Mouse (Mus musculus) erythroblast, adult 5-6 weeks (primary cell): ENCODE results near the gene Cckbr. TPM values are rescaled to one million over a fixed set of nuclear protein-coding genes. Genes with fewer than 3 reads are reported as not detected.
"Not testable (repeated sequence)": the region's sequence is repeated elsewhere in the genome, so short reads cannot be mapped to it uniquely, and the experiment has no call there.

ENCODE experiments used
- ATAC-seq: replicated peaks from 2 replicates; pipeline ENCODE4 v1.8.0; 2016; ENCODE audit warnings: moderate number of reproducible peaks, mild to moderate bottlenecking, moderate TSS enrichment, inconsistent platforms; ENCODE audit not compliant: poor library complexity, low FRiP score, severe bottlenecking
- total RNA-seq, 2 experiments: library from RNA; stranded (forward) in 1 of 2; stranded (reverse) in 1 of 2; fragments of 150-400 nt in 1 of 2; fragments of 200-764, 138-1000 nt in 1 of 2; gene quantifications; 2 replicates each; pipeline versions ENCODE4 v1.2.3 to v1.2.4; 2015 to 2017; ENCODE audit warnings: low replicate concordance in 2 of 2

Gene Cckbr
- total RNA-seq, 2 experiments from 2014 or later = not detected

GRCm38 (mm10) chr7:105433859-105434258 is 8.3 kb downstream of the Cckbr start:
- ATAC-seq = no peak

GRCm38 (mm10) chr7:105434798-105435197 is 9.3 kb downstream of the Cckbr start:
- no peak for ATAC-seq

GRCm38 (mm10) chr7:105437979-105438772 is 12.6 kb downstream of the Cckbr start:
- ATAC-seq = no peak

- no peak for ATAC-seq
Observed at GRCm38 (mm10) chr7:105441426-105441825, 15.9 kb downstream of the Cckbr start.

- no peak for ATAC-seq
Observed at GRCm38 (mm10) chr7:105445076-105445475, 19.5 kb downstream of the Cckbr start.

GRCm38 (mm10) chr7:105453345-105453744 is 27.8 kb downstream of the Cckbr start:
- ATAC-seq = not testable (repeated sequence)

GRCm38 (mm10) chr7:105458546-105458945 is 33.0 kb downstream of the Cckbr start:
- ATAC-seq = no peak

GRCm38 (mm10) chr7:105465505-105465904 is 40.0 kb downstream of the Cckbr start:
- ATAC-seq = not testable (repeated sequence)

- no peak for ATAC-seq
Observed at GRCm38 (mm10) chr7:105472607-105473006, 47.1 kb downstream of the Cckbr start.

- no peak for ATAC-seq
Observed at GRCm38 (mm10) chr7:105474771-105475315, 49.3 kb downstream of the Cckbr start.

- ATAC-seq = no peak
Observed at GRCm38 (mm10) chr7:105475396-105475949, 49.9 kb downstream of the Cckbr start.

- no peak for ATAC-seq
Observed at GRCm38 (mm10) chr7:105476683-105477432, 51.3 kb downstream of the Cckbr start.

GRCm38 (mm10) chr7:105477433-105477700 is 51.8 kb downstream of the Cckbr start:
- no peak for ATAC-seq

- no peak for ATAC-seq
Observed at GRCm38 (mm10) chr7:105477841-105478240, 52.3 kb downstream of the Cckbr start.

GRCm38 (mm10) chr7:105478344-105478743 is 52.8 kb downstream of the Cckbr start:
- ATAC-seq = no peak

- ATAC-seq = no peak
Observed at GRCm38 (mm10) chr7:105479232-105479631, 53.7 kb downstream of the Cckbr start.

- no peak for ATAC-seq
Observed at GRCm38 (mm10) chr7:105480081-105480480, 54.5 kb downstream of the Cckbr start.

- no peak for ATAC-seq
Observed at GRCm38 (mm10) chr7:105480561-105481504, 55.3 kb downstream of the Cckbr start.

GRCm38 (mm10) chr7:105481505-105482411 is 56.2 kb downstream of the Cckbr start, which contains the start of gene Cavin3:
TSS of gene Cavin3 (minus strand) at chr7:105482300.
- ATAC-seq = no peak
